Mouse (Mus musculus) splenic B cell, adult 2 months (primary cell): ENCODE measurements around the gene Dysf.

ENCODE experiments used
- DNase-seq: peaks from one replicate; pipeline ENCODE4 v3.0.0-alpha.2; 2011; ENCODE audit warnings: low read depth, low spot score
- H3K27me3 ChIP-seq: 2 replicates; pipeline ENCODE4 v1.6.1; 2012; ENCODE audit warnings: mild to moderate bottlenecking, low read length, moderate library complexity, mixed read lengths; ENCODE audit not compliant: control insufficient read depth, poor library complexity, insufficient read depth, severe bottlenecking
- H3K36me3 ChIP-seq: 2 replicates; pipeline ENCODE4 v1.6.1; 2012; ENCODE audit warnings: mild to moderate bottlenecking, low read length, moderate library complexity, mixed read lengths; ENCODE audit not compliant: control insufficient read depth, poor library complexity, insufficient read depth, severe bottlenecking

The Dysf gene

GRCm38 (mm10) chr6:84147206-84148004 lies 139.0 kb downstream of the Dysf start:
- no peak for DNase-seq
- H3K27me3 ChIP-seq, result no peaks in the 10 kb centered on the region
- no peaks in the 10 kb centered on the region for H3K36me3 ChIP-seq

DNA sequence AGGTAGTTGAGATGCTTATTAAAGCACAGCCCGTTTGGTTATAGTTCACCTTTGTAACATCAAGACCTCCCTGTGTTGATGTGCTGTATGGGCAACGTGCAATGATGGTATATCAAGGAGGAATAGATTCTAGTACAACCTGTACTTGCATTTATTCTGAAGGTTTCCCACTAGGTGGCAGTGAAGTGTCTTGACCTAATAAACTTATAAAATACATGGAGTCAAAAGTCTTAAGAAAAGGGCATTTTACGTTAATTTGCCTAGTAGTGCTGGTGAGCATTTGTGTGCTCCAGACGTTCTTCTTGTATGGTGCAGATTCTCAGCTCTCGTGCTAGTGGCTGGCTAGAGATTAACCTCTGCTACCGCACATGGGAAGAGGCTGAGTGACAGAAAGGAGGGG lies 140.1 kb downstream of the Dysf start:
- no peak for DNase-seq
- no peaks in the 10 kb centered on the region for H3K27me3 ChIP-seq
- no peaks in the 10 kb centered on the region for H3K36me3 ChIP-seq

DNA sequence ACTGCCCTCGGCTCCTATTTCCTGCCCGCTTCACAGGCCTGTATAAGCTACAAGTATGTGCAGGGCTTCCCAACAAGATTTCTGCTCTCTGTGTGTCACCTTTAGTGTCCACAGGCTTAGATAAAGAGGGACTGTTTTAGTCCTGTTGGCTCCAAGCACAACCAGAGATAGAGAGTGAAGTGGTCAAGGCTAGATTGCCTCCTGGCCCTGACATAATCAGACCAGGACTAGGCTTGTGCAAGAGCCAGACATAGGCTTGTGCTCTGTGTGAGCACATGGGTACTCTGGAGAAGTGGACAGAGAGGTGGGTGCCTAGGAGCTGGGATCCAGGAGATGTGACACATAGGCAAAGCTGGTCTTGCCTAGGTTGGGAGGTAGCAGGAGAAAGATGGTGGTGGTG lies 146.1 kb downstream of the Dysf start:
- no peak for DNase-seq
- H3K27me3 ChIP-seq, result no peaks in the 10 kb centered on the region

DNA sequence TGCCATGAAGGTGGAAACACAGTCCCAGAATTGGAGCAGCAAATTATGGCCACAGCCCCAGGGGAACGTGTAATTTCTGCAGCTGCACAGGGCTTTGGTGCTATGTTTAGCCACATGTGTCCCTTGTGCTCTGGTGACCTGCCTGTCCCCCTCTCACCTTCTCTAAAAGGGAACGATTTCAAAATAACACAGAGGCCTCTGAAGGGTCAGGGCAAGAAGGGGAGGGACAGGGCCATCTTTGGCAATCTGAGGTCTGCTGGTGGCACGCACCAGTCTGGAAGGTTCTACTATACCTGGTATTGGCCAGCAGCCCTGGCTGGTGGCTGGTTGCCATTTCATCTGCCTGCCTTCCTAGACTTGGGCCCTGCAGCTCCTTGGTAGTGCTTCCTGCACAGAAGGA lies 147.4 kb downstream of the Dysf start:
- H3K27me3 ChIP-seq, result no peaks in the 10 kb centered on the region
- no peaks in the 10 kb centered on the region for H3K36me3 ChIP-seq
- no peak for DNase-seq

More for the DNA sequence above, 146.1 kb downstream of the Dysf start:
- no peaks in the 10 kb centered on the region for H3K36me3 ChIP-seq

DNA sequence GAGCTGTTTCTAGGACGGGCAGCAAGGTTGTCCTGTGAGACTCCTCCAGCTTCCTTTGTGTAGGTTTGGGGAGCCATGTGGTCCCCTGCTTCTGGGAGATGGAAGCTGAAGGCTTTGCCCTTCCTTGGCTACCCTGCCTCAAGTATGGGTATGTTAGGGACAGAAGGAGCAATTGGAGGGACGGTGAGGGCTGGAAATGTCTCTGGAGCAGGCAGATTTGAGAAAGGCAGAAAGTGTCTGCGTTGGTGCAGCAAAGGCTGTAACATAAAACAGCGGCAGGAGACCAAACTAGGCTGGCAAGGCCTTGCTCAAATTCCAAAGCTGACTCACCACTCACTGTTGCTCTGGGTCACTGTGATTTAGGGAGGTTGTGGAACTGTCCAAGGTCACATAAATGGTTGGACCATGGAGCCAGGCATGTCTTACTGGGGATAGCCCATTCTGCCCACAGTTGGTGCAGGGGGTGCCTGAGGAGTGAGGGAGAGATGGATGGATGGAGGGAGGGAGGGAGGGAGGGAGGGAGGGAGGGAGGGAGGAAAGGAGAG lies 148.2 kb downstream of the Dysf start:
- no peak for DNase-seq
- Histone ChIP-seq H3K36me3 (no peaks in the 10 kb centered on the region), H3K27me3 (no peaks in the 10 kb centered on the region)

GRCm38 (mm10) chr6:84159046-84159445 lies 150.7 kb downstream of the Dysf start:
- no peaks in the 10 kb centered on the region for H3K27me3 ChIP-seq
- H3K36me3 ChIP-seq, result no peaks in the 10 kb centered on the region
- no peak for DNase-seq

DNA sequence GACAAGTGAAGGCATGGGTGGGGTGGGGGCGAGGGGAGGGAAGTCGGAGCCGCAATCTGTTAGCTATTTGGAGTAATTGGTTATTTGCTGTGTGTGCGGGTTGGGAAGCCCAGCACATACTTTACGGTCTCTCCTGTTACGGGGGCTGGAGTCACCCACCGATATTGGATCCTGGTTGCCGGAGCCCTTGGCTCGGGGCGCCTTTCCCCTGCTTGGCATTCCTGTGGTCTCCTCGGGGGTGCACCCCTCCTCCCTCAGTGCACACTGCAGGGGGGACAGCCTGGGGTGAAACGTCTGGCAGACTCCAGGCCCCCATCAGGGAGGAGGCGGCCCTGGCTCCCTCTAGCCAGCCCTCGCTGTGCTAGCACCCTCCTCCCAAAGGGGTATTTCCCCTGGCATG lies 159.2 kb downstream of the Dysf start:
- no peak for DNase-seq
- H3K36me3 ChIP-seq, result no peaks in the 10 kb centered on the region
- no peaks in the 10 kb centered on the region for H3K27me3 ChIP-seq

- DNase-seq, result no peak
- Histone ChIP-seq H3K27me3 (no peaks in the 10 kb centered on the region), H3K36me3 (no peaks in the 10 kb centered on the region)
Observed at GRCm38 (mm10) chr6:84168571-84168970, 160.2 kb downstream of the Dysf start.

GRCm38 (mm10) chr6:84173626-84174025 lies 165.2 kb downstream of the Dysf start:
- H3K27me3 ChIP-seq, result no peaks in the 10 kb centered on the region
- no peak for DNase-seq

DNA sequence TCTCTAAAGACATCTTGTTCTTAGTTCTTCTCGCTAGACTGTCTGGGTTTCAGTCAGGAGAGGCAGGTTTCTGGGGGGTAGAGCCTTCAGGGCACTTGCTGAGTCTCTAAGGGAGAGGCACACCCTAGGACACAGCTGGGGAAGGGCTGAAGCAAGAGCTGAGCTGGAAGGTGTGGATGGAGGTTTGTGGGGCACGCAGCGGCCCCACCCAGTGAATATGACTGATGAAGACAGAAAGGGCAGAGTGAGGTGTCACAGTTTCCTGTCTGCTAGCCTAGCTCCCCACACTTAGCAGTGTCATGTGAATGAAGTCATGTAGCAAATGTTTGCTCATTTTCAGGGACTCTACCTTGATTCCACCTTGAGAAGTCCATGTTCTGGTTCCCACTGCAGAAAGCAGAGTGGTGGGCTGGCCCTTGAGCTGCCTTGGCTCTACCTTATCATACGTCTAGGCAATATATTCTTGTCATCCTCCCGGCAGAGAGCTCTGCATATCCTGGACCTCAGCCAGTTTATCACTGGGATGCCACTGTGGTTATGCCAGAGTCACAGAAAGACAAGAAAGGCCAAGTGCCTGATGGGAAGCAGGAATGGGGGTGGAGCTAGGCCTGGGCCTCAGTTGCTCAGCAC lies 170.5 kb downstream of the Dysf start:
- no peaks in the 10 kb centered on the region for H3K27me3 ChIP-seq
- no peaks in the 10 kb centered on the region for H3K36me3 ChIP-seq
- no peak for DNase-seq

More at GRCm38 (mm10) chr6:84173626-84174025, 165.2 kb downstream of the Dysf start:
- no peaks in the 10 kb centered on the region for H3K36me3 ChIP-seq

- no peaks in the 10 kb centered on the region for H3K27me3 ChIP-seq
- no peak for DNase-seq
Observed at GRCm38 (mm10) chr6:84181452-84181851, 173.1 kb downstream of the Dysf start.

DNA sequence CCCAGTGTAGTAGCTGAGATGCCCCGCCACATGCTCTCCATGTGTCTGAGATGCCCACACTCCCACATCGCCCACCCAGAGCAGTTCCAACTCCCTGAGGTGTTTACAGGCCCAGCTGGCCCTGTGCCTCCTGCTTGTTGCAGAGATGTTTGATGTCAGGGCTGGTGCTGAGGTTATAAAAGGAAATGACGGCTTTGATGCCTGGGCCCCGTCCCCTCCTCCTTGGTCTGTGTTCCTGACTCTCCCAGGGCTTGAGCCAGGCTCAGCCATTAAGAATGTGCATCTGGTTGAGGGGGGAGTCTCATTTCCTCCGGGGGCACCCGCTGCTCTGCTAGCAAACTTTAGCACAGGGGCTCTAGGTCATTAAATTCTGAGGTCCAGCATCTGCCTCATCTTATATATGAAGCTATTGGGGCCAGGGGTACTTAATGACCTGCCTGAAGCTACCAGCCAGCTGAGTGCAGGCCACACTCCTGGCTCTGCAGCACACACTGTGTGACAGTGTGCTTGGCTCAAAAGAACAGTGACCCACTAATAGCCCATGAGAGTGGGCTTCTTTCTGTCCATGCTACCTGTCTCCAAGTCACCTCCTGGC lies 183.4 kb downstream of the Dysf start:
- no peak for DNase-seq
- H3K27me3 ChIP-seq, result no peaks in the 10 kb centered on the region
- H3K36me3 ChIP-seq, result no peaks in the 10 kb centered on the region

More at GRCm38 (mm10) chr6:84181452-84181851, 173.1 kb downstream of the Dysf start:
- H3K36me3 ChIP-seq, result no peaks in the 10 kb centered on the region

DNA sequence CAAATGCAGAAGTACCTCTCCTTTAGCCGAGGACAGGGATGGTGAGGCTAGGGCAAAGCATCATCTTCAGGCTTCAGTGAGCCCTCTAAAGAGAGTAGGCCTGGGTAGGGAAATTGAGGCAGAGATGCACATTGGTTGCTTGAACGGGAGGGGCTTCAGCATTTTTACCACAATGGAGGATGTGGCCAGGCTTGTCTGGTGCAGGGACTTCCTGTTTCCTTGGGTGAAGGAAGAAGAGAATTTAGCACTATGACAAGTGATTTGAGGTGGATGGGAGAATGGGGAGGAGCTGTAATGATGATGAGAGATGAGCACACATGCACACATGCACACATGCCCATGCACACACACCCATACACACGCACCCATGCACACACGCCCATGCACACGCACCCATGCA lies 188.1 kb downstream of the Dysf start:
- Histone ChIP-seq H3K36me3 (no peaks in the 10 kb centered on the region), H3K27me3 (no peaks in the 10 kb centered on the region)
- DNase-seq, result no peak

DNA sequence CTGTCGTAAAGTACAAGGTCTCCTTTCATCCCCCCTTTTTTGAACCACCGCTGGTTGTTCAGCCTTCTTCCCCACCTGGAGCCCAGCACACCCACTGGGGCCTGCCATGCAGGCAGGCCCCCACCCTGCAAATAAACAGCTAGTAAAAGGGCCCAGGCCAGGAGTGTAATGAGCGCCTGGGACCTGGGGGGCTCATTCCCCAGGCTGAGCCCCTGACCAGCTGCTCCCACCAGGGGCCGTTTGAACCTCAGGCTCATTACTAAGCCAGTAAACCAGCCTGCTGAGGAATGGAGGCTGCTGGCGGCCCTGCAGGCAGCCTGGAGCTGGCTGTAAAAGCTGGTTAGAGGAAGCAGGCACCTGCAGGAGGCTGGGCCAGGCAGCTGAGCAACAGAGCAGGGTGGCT lies 189.4 kb downstream of the Dysf start:
- Histone ChIP-seq H3K36me3 (no peaks in the 10 kb centered on the region), H3K27me3 (no peaks in the 10 kb centered on the region)
- no peak for DNase-seq
